Comparison of ENCODE assay signal across 8 mouse cellular contexts in genomic region chr3:126597596-126598328, GRCm38 (mm10). TPM values are rescaled to one million over a fixed set of nuclear protein-coding genes. Genes with fewer than 3 reads are reported as not detected.
A peak's percentile ranks its signal among the peaks of the same experiment; 100 is the strongest.
DNase-seq lines count a peak whose midpoint lies in the region; ATAC-seq and TF ChIP-seq lines count a peak whose summit lies in the region.

No protein-coding gene starts in this region.

- ATAC-seq in forebrain, embryonic 16.5 days = no peak
- ATAC-seq in kidney, postnatal 0 days (replicated peaks; ENCODE audit: low FRiP score, low read depth) = no peak
- peak; percentile 4; the same call in 1 of the 2 replicates for ATAC-seq in megakaryocyte, adult 5-6 weeks (ENCODE audit: poor library complexity, severe bottlenecking)
- ATAC-seq in stomach, embryonic 14.5 days (ENCODE audit: insufficient number of reproducible peaks, insufficient read depth, low FRiP score, low read depth) = no peak; the same call in 1 of the 2 replicates

- H3K36me3 ChIP-seq in testis, adult 2 months (ENCODE audit: control insufficient read depth, insufficient read depth, low read length) = no peaks in the 10 kb centered on the region
- H3K36me3 ChIP-seq in forebrain, embryonic 16.5 days (ENCODE audit: control insufficient read depth, insufficient read depth) = 0 out of 2 replicates have a peak, but pooled peaks cover 3% of the 10 kb centered on the region
- 0 out of 2 replicates have a peak, but pooled peaks cover 3% of the 10 kb centered on the region for H3K36me3 ChIP-seq in kidney, postnatal 0 days (ENCODE audit: insufficient read depth, low read length)
- H3K36me3 ChIP-seq in stomach, embryonic 14.5 days (ENCODE audit: control insufficient read depth, insufficient read depth, low read length) = no peaks in the 10 kb centered on the region; the same call in 1 of the 2 replicates

- DNase-seq in adrenal gland, postnatal 14 days = peak; percentile 23
- DNase-seq in adrenal gland, adult 18-20 months (ENCODE audit: low spot score in 2 of 2) = no peak
- DNase-seq in testis, postnatal 14 days (ENCODE audit: low spot score) = no peak
- DNase-seq in kidney, postnatal 0 days (ENCODE audit: low spot score) = peak; percentile 21

- H3K9ac ChIP-seq in forebrain, embryonic 16.5 days (replicated peaks; ENCODE audit: low read depth, low read length) = peak overlapping the region; percentile 78
- peak overlapping the region; percentile 90 for H3K9ac ChIP-seq in kidney, postnatal 0 days (ENCODE audit: low read depth, low read length)
- H3K9ac ChIP-seq in stomach, embryonic 14.5 days (replicated peaks; ENCODE audit: low read depth, low read length) = peak overlapping the region; percentile 92

- 0% methylated on average over 29 of the region's 29 CpGs for WGBS in forebrain, embryonic 16.5 days
- WGBS in kidney, postnatal 0 days = under 1% methylated on average over 29 of the region's 29 CpGs
- WGBS in stomach, embryonic 14.5 days = under 1% methylated on average over 29 of the region's 29 CpGs

- no peaks in the 10 kb centered on the region for H3K9me3 ChIP-seq in forebrain, embryonic 16.5 days (ENCODE audit: control insufficient read depth, low read length)
- H3K9me3 ChIP-seq in kidney, postnatal 0 days (replicated peaks; ENCODE audit: low read length) = no peaks in the 10 kb centered on the region
- H3K9me3 ChIP-seq in stomach, embryonic 14.5 days (ENCODE audit: control insufficient read depth, low read depth, low read length) = no peaks in the 10 kb centered on the region

- peaks cover 10% of the 10 kb centered on the region for H3K4me1 ChIP-seq in testis, adult 2 months (ENCODE audit: control insufficient read depth, insufficient read depth, low read length)
- peaks cover 6% of the 10 kb centered on the region for H3K4me1 ChIP-seq in forebrain, embryonic 16.5 days (replicated peaks; ENCODE audit: control insufficient read depth, insufficient read depth, low read length)
- 0 out of 2 replicates have a peak, but pooled peaks cover 3% of the 10 kb centered on the region for H3K4me1 ChIP-seq in kidney, postnatal 0 days (replicated peaks; ENCODE audit: insufficient read depth, low read length)
- 0 out of 2 replicates have a peak, but pooled peaks cover 6% of the 10 kb centered on the region for H3K4me1 ChIP-seq in stomach, embryonic 14.5 days (ENCODE audit: control insufficient read depth, insufficient read depth, low read length)

- peak overlapping the region; percentile 85 for H3K4me3 ChIP-seq in testis, adult 2 months (ENCODE audit: control insufficient read depth, low read depth, low read length)
- H3K4me3 ChIP-seq in forebrain, embryonic 16.5 days (replicated peaks; ENCODE audit: low read length) = peak overlapping the region; percentile 74
- H3K4me3 ChIP-seq in kidney, postnatal 0 days (replicated peaks; ENCODE audit: low read depth, low read length) = peak overlapping the region; percentile 90
- H3K4me3 ChIP-seq in stomach, embryonic 14.5 days (ENCODE audit: low read depth, low read length) = peak overlapping the region; percentile 83

- no peak for TF ChIP-seq POLR2A in testis, adult 2 months (IDR thresholded peaks at IDR 0.05; ENCODE audit: control insufficient read depth, low read depth, low read length)

- no peaks in the 10 kb centered on the region for H3K27me3 ChIP-seq in testis, adult 2 months (ENCODE audit: control insufficient read depth, insufficient read depth, low read length)
- no peaks in the 10 kb centered on the region for H3K27me3 ChIP-seq in forebrain, embryonic 16.5 days (replicated peaks; ENCODE audit: control insufficient read depth, insufficient read depth, low read length)
- no peaks in the 10 kb centered on the region for H3K27me3 ChIP-seq in kidney, postnatal 0 days (ENCODE audit: insufficient read depth, low read length)
- no peaks in the 10 kb centered on the region for H3K27me3 ChIP-seq in stomach, embryonic 14.5 days (ENCODE audit: control insufficient read depth, insufficient read depth, low read length)

- peak overlapping the region; percentile 68 for H3K27ac ChIP-seq in testis, adult 2 months (ENCODE audit: control insufficient read depth, insufficient read depth, low read depth, low read length)
- peak overlapping the region; percentile 91 for H3K27ac ChIP-seq in forebrain, embryonic 16.5 days (ENCODE audit: low read length)
- H3K27ac ChIP-seq in kidney, postnatal 0 days = peak overlapping the region; percentile 100
- H3K27ac ChIP-seq in stomach, embryonic 14.5 days (ENCODE audit: low read length) = peak overlapping the region; percentile 95

- H3K4me2 ChIP-seq in forebrain, embryonic 16.5 days (ENCODE audit: low read length) = peak overlapping the region; percentile 67
- peak overlapping the region; percentile 98 for H3K4me2 ChIP-seq in kidney, postnatal 0 days (ENCODE audit: low read length)
- peak overlapping the region; percentile 85 for H3K4me2 ChIP-seq in stomach, embryonic 14.5 days (replicated peaks; ENCODE audit: low read depth, low read length)

- TF ChIP-seq CTCF in testis, adult 2 months (IDR thresholded peaks at IDR 0.05; ENCODE audit: control insufficient read depth, insufficient read depth, insufficient replicate concordance, low read depth, low read length) = no peak
- TF ChIP-seq CTCF in kidney, postnatal 0 days (IDR thresholded peaks at IDR 0.05; ENCODE audit: low read depth) = no peak

RNA-seq across cellular contexts. Expression of gene Camk2d, which starts 1.7 kb away (rescaled TPM):
- 78.9 and 95.8 TPM in 2 replicates for total RNA-seq in adrenal gland, postnatal 14 days (2021)
- 10 to 100 TPM; 90.2 to 95.1 TPM for total RNA-seq in adrenal gland, adult 18-20 months (2021)
- 4.5 and 5.8 TPM in 2 replicates for polyA plus RNA-seq in testis, adult 2 months (2012; rRNA removed)
- 30.2 and 40.6 TPM in 2 replicates for polyA plus RNA-seq in forebrain, embryonic 16.5 days (2015; fragmentation: Nextera tagmentation; extraction: Ambion mirVana)
- polyA plus RNA-seq in kidney, postnatal 0 days (2015; fragmentation: Nextera tagmentation; extraction: Ambion mirVana) = 28.3 and 30.3 TPM in 2 replicates
- total RNA-seq in megakaryocyte, adult 5-6 weeks (2015) = 43.2 and 52.0 TPM in 2 replicates
- total RNA-seq in megakaryocyte, adult 5-6 weeks (2017) = 43.7 and 52.4 TPM in 2 replicates
- polyA plus RNA-seq in stomach, embryonic 14.5 days (2014; fragmentation: Nextera tagmentation; extraction: Ambion mirVana) = 49.0 and 51.7 TPM in 2 replicates

Comparison
In these comparisons a context has a peak if more than half of its experiments do, and no peak if none do; other contexts are left out.
1. DNase-seq: peak in adrenal gland, postnatal 14 days (single experiment) and kidney, postnatal 0 days (single experiment); none in adrenal gland, adult 18-20 months (0 of 2) and testis, postnatal 14 days (single experiment).
2. Peak in every context shown above with its lines, with median percentiles within 50 percentile points of each other: H3K27ac ChIP-seq, H3K4me3 ChIP-seq, H3K4me2 ChIP-seq and H3K9ac ChIP-seq.